Mouse (Mus musculus) forebrain, embryonic 15.5 days (tissue): ENCODE measurements at regions not wholly inside any gene's neighbourhood (a gene's known extent, or its start where the extent isn't known, plus 50 kb on each side); places are given as distances from the start of the nearest gene placed in this dataset.

Source experiments
- ATAC-seq: fragments of 200-750 bp; cut with Nextera tagmentation; replicated peaks from 2 replicates; pipeline ENCODE4 v1.8.0; 2017; ENCODE audit warnings: mild to moderate bottlenecking, moderate TSS enrichment, moderate library complexity
- H3K27ac ChIP-seq: fragments of 300-500 bp; sonication (generic); replicated peaks from 2 replicates; pipeline ENCODE4 v1.5.1; 2015; ENCODE audit warnings: mild to moderate bottlenecking, inconsistent platforms
- H3K27me3 ChIP-seq: fragments of 300-500 bp; sonication (generic); 2 replicates; pipeline ENCODE4 v1.6.1; 2015; ENCODE audit warnings: inconsistent platforms
- H3K36me3 ChIP-seq: fragments of 300-500 bp; sonication (generic); 2 replicates; pipeline ENCODE4 v1.6.1; 2015; ENCODE audit warnings: mild to moderate bottlenecking, inconsistent platforms
- H3K4me1 ChIP-seq: fragments of 300-500 bp; sonication (generic); 2 replicates; pipeline ENCODE4 v1.6.1; 2015; ENCODE audit warnings: inconsistent platforms
- H3K4me2 ChIP-seq: fragments of 300-500 bp; sonication (generic); replicated peaks from 2 replicates; pipeline ENCODE4 v1.6.1; 2015; ENCODE audit warnings: mild to moderate bottlenecking, inconsistent platforms
- H3K4me3 ChIP-seq: fragments of 300-500 bp; sonication (generic); 2 replicates; pipeline ENCODE4 v1.5.1; 2015; ENCODE audit warnings: mild to moderate bottlenecking, inconsistent platforms
- H3K9ac ChIP-seq: fragments of 300-500 bp; sonication (generic); replicated peaks from 2 replicates; pipeline ENCODE4 v1.6.1; 2015; ENCODE audit warnings: mild to moderate bottlenecking, inconsistent platforms
- H3K9me3 ChIP-seq: fragments of 300-500 bp; sonication (generic); 2 replicates; pipeline ENCODE4 v1.6.1; 2016; ENCODE audit warnings: inconsistent platforms
- WGBS: fragments of 180-500 bp; shearing (Covaris S2); methylation state at CpG from one replicate; pipeline ENCODE4 v1.1.7; 2015; ENCODE audit warnings: mixed read lengths; 5-methylcytosine and 5-hydroxymethylcytosine counted together

DNA sequence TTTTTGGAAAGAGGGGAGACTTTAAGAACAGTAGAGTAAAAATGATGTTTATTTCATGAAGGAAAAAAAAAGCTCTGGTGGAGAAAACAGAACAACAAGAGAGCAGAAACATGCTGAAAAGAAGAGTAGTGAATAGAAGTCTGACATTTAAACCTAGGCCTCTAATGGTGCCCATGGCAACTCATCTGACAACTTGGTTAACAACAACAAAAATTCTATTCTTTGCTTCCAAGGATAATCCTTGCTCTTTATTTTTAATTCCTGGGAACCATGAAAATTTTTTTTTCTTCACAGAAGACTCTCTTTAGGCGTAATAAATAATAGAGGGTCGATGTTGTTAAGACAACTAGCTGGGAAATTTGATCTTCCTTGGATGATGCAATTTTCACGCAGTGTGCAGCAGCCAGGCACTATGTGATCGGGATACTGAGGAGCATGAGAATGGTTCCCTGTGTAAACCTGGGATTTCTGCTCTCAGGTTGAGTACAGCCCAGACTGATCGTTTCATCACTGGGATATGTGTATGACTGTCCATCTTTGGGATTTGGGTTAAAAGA lies 120.4 kb upstream of the Ndst3 start:
- Histone ChIP-seq H3K27me3 (no peaks in the 10 kb centered on the region), H3K36me3 (no peaks in the 10 kb centered on the region), H3K4me2 (no peak overlapping the region), H3K27ac (no peak overlapping the region), H3K9ac (no peak overlapping the region), H3K9me3 (no peaks in the 10 kb centered on the region), H3K4me1 (no peaks in the 10 kb centered on the region), H3K4me3 (no peak overlapping the region)
- ATAC-seq = peak; percentile 57; the same call in 1 of the 2 replicates
- WGBS = 24% methylated on average over 5 of the region's 5 CpGs

DNA sequence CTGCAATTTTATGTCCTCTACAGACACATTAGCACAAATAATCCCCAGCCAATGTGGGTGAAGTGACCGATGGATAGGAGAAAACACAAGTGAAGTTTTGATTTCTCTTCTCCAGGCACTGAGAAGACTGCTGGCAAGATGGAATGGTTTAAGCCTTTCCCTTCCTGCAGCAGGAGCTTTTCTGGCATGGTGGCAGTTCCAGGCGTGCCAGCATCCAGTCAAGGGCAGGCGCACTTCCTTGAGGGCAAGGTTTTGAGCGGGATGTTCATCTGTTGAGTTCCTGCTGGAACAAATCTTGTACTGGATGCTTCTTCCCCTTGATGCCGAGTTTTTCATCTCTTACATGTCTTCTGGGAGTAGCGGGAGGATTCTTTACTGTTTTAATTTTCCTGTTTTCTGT lies 138.1 kb upstream of the Ndst3 start:
- no peaks in the 10 kb centered on the region for H3K9me3 ChIP-seq
- H3K4me2 ChIP-seq = no peak overlapping the region
- no peaks in the 10 kb centered on the region for H3K27me3 ChIP-seq
- H3K27ac ChIP-seq = no peak overlapping the region
- H3K4me3 ChIP-seq = no peak overlapping the region
- no peaks in the 10 kb centered on the region for H3K36me3 ChIP-seq
- 82% methylated on average over 6 of the region's 6 CpGs for WGBS
- no peak overlapping the region for H3K9ac ChIP-seq
- no peaks in the 10 kb centered on the region for H3K4me1 ChIP-seq
- ATAC-seq = no peak

DNA sequence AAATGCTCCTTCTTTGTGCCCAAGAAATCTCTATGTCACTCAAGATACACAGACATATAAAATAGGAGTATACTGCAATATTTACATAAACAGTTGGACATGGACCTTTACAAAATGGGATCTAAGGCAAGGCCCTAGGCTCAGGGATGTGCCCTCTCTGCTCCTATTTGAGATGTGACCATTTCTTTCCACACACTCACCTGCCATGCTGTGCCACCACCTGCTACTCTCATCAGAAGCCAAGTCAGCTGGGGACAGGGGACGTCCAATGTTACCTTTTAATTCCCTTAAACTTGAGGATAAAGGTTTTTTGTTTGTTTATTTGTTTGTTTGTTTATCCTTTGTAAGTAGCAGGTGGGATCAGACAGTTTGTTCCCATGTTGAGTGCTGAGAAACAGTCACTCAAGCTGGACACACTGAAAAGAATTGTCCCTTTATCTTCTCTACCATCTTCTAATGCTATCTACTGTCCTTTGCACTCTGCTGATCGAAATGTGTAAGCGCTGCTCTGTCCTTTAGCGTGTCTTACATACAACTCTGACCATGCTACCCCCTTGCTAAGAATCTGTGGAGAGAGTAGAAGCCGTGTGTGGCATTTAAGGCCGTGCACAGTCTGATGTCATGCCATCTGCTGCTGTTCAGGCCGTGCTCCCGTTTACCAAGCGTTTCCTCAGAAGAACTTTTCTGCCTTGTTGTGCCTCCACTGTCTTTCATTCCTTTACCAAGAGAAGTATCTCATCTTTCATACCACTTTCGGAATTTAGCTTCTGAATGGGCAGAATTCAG lies 147.9 kb upstream of the Ndst3 start:
- no peaks in the 10 kb centered on the region for H3K36me3 ChIP-seq
- no peak overlapping the region for H3K4me2 ChIP-seq
- H3K27me3 ChIP-seq = no peaks in the 10 kb centered on the region
- H3K9me3 ChIP-seq = no peaks in the 10 kb centered on the region
- no peak overlapping the region for H3K27ac ChIP-seq
- 84% methylated on average over 10 of the region's 10 CpGs for WGBS
- H3K4me3 ChIP-seq = no peak overlapping the region
- no peak overlapping the region for H3K9ac ChIP-seq
- no peak for ATAC-seq
- no peaks in the 10 kb centered on the region for H3K4me1 ChIP-seq

DNA sequence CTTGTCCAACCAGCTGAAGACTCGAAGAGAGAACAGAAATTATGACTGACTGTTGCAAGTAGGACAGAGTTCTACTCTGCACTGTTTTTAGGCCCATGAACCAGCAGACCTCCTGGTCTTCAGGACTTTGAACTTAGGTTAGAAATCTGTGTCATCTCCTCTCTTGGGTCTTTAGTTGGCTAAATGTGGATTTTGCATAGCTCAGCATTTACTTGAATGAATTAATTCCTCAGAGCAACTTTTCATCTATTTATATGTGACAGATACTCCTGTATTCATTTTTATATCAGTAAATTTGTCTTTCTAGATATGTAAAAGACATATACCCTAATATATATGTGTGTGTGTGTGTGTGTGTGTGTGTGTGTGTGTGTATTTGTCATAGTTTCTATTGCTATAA lies 155.9 kb upstream of the Ndst3 start:
- H3K9ac ChIP-seq = no peak overlapping the region
- no peaks in the 10 kb centered on the region for H3K36me3 ChIP-seq
- H3K4me2 ChIP-seq = no peak overlapping the region
- H3K27ac ChIP-seq = no peak overlapping the region
- no peaks in the 10 kb centered on the region for H3K4me1 ChIP-seq
- WGBS = 91% methylated on average over 1 of the region's 1 CpGs
- H3K4me3 ChIP-seq = no peak overlapping the region
- H3K9me3 ChIP-seq = no peaks in the 10 kb centered on the region
- no peaks in the 10 kb centered on the region for H3K27me3 ChIP-seq
- no peak for ATAC-seq

DNA sequence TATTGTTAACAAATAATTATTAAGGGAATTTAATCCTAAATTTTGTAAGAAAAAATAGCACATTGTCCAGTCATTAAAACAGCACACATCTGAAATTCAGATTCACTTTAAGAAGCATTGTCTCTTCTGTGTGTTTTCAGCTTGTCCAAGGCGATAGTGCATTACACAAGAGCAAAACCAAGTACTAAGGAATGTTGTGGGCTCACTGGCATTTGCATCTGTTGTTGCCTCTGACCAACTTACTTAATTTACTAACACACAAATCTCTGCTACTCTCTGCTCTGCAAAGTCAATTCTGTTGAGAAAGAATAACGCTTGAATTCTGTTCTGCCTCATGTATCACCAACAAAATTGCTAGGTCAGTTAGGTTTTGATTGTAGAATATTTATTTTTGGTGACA lies 158.0 kb upstream of the Ndst3 start:
- no peak for ATAC-seq
- Histone ChIP-seq H3K9me3 (no peaks in the 10 kb centered on the region), H3K4me2 (no peak overlapping the region), H3K4me1 (no peaks in the 10 kb centered on the region), H3K4me3 (no peak overlapping the region), H3K27ac (no peak overlapping the region), H3K9ac (no peak overlapping the region), H3K36me3 (no peaks in the 10 kb centered on the region), H3K27me3 (no peaks in the 10 kb centered on the region)
- WGBS = 86% methylated on average over 2 of the region's 2 CpGs

DNA sequence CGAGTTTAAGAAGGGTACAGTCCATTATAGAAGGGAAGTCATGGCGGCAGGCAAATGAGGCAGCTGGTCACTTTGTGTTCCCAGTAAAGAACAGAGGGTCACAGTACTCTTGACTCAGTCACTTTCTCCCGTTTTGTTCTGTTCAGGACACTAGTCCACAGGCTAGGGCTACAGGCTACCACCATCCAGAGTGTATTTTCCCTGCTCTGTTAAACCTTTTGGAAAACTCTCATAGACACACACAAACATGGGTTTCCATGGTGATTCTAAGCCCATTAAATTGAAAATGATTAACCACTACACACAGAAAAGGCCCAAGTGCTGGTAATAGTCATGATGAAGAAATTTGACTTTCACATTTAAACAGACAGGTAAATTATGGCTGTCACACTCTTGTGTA lies 162.2 kb upstream of the Ndst3 start:
- WGBS = 83% methylated on average over 3 of the region's 3 CpGs
- Histone ChIP-seq H3K27me3 (no peaks in the 10 kb centered on the region), H3K4me3 (no peak overlapping the region), H3K9ac (no peak overlapping the region), H3K9me3 (no peaks in the 10 kb centered on the region), H3K27ac (no peak overlapping the region), H3K4me1 (no peaks in the 10 kb centered on the region), H3K36me3 (no peaks in the 10 kb centered on the region), H3K4me2 (no peak overlapping the region)
- ATAC-seq = no peak

DNA sequence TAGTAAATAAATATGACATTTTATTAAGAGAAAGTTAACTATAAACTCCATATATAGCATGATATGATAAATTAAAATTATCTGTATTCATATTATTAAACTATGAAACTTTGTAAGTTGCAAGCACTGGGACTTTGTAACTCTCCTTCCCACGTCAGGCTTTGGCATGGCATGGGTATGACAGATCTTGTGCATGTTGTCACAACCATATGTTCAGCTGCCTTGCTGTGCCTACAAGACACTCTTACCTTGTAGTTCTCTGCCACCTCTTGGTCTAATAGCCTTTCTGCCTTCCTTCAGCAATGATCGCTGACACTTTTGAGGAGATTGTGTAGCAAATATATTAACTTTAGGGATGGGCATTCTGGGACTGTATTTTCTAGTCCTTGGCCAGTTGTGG lies 183.1 kb upstream of the Ndst3 start:
- Histone ChIP-seq H3K27me3 (no peaks in the 10 kb centered on the region), H3K4me3 (no peak overlapping the region), H3K4me1 (no peaks in the 10 kb centered on the region), H3K27ac (no peak overlapping the region), H3K9me3 (no peaks in the 10 kb centered on the region), H3K9ac (no peak overlapping the region), H3K4me2 (no peak overlapping the region), H3K36me3 (no peaks in the 10 kb centered on the region)
- ATAC-seq = no peak
- WGBS = 84% methylated on average over 2 of the region's 2 CpGs

DNA sequence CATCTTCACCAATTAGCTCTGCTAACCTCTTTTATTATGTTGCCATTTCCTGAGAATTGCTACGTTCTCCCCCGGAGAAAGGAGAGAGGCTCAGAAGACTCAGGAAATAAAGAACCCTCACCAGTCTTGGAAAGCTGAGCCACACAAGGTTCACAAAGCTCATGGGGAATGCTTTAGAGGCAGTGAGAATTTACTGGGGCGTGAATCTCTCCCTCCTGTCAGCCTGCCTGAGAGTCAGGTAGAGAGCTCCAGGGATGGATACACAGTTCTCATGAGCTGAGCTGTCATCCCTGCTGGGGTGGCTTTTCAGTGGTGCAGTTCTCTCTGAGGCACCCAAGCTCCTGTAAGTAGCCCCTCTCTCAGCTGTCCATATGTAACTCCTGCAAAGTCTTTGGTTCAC lies 203.0 kb upstream of the Ndst3 start:
- Histone ChIP-seq H3K36me3 (no peaks in the 10 kb centered on the region), H3K4me1 (no peaks in the 10 kb centered on the region), H3K27ac (no peak overlapping the region), H3K9me3 (no peaks in the 10 kb centered on the region), H3K27me3 (no peaks in the 10 kb centered on the region), H3K9ac (no peak overlapping the region), H3K4me3 (no peak overlapping the region), H3K4me2 (no peak overlapping the region)
- no peak for ATAC-seq
- WGBS = 8% methylated on average over 3 of the region's 3 CpGs

DNA sequence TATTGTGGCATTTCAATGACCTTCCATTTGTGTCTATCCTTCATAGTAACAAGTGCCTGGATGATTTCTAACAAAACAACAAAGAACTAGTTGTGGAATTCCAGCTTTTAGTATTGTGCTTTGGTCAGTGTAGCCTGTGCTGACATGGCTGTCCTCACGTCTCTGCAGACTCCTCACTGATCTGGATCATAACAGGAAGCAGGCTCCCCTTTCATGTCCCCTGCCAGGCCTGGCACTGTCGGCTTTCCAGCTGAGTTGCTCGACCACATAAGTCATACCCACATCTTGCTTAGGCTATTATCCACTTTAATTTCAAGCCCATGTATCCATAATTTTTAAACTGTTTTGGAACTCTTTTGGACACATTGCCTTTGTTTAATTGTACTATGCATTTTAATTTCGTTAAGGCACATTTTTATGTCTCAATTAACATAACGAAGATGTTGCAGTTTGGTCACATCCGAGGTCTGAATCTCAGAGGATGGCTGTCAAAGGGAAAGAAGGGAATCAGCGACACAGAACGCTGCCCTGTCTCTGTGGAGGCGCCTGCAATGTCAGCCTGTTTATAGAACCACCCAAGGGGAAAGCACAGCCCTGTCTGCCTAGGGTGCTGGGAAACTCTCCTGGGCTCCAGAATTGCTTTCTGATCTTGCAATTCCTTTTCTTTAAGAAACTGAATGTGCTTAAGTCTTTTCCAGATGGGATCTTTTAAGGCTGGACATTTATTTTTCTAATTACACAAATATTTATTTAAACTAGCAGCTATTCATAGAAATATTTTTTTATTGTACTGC lies 215.5 kb upstream of the Ndst3 start:
- Histone ChIP-seq H3K36me3 (no peaks in the 10 kb centered on the region), H3K4me1 (peaks cover 6% of the 10 kb centered on the region; the same call in 1 of the 2 replicates), H3K27me3 (no peaks in the 10 kb centered on the region), H3K9ac (no peak overlapping the region), H3K4me2 (no peak overlapping the region), H3K9me3 (no peaks in the 10 kb centered on the region), H3K4me3 (no peak overlapping the region), H3K27ac (0 out of 2 replicates have a peak overlapping the region, but pooled peaks have one; percentile 27)
- 0 out of 2 replicates have a peak, but pooled peaks have one; percentile 63 for ATAC-seq
- 18% methylated on average over 9 of the region's 9 CpGs for whole genome bisulfite sequencing

DNA sequence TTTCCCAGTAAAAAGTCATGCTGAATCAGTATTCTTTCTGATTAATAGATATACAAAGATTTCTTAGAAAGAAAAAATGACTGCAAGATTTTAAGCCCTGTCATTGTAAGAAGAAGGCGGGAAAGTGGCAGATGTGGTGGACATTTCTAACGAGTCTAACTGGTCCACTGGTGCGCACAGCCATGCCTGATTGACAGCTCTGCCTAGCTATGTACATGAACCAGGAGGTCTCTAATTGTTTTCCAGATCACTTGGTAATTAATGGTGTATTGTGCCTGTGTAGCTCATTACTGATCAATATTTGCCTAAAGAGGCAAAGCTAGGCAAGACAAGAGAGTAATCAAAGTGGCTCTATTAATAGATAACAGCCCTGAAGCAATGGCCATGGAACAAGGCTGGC lies 227.5 kb upstream of the Ndst3 start:
- H3K9me3 ChIP-seq = no peaks in the 10 kb centered on the region
- H3K27me3 ChIP-seq = no peaks in the 10 kb centered on the region
- ATAC-seq = no peak
- peaks cover 2% of the 10 kb centered on the region; the same call in 1 of the 2 replicates for H3K4me1 ChIP-seq
- H3K27ac ChIP-seq = no peak overlapping the region
- H3K9ac ChIP-seq = no peak overlapping the region
- no peaks in the 10 kb centered on the region for H3K36me3 ChIP-seq
- H3K4me3 ChIP-seq = no peak overlapping the region
- no peak overlapping the region for H3K4me2 ChIP-seq
- 34% methylated on average over 3 of the region's 3 CpGs for whole genome bisulfite sequencing

DNA sequence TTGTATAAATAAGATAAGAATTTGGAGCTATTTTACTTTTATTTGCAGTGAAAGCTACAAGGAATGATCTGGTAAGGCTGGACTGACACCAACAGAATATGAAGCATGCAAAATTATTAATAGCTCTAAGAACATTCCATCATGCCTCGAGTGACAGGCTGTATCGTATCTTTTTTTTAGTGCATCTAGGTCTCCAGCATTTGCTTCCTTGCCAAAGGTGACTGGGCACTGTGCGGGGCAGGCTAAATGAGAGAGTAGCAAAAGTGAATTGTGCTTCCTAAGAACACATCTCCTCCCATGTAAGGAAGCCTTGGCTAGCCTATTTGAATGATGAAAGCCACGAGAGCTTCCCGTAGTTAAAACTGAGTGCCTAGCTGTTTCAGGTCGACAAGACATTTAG lies 261.5 kb upstream of the Ndst3 start:
- Histone ChIP-seq H3K9ac (no peak overlapping the region), H3K36me3 (no peaks in the 10 kb centered on the region), H3K27me3 (no peaks in the 10 kb centered on the region), H3K27ac (no peak overlapping the region), H3K4me2 (no peak overlapping the region), H3K4me3 (no peak overlapping the region), H3K9me3 (no peaks in the 10 kb centered on the region), H3K4me1 (no peaks in the 10 kb centered on the region)
- no peak for ATAC-seq
- 83% methylated on average over 6 of the region's 6 CpGs for WGBS

DNA sequence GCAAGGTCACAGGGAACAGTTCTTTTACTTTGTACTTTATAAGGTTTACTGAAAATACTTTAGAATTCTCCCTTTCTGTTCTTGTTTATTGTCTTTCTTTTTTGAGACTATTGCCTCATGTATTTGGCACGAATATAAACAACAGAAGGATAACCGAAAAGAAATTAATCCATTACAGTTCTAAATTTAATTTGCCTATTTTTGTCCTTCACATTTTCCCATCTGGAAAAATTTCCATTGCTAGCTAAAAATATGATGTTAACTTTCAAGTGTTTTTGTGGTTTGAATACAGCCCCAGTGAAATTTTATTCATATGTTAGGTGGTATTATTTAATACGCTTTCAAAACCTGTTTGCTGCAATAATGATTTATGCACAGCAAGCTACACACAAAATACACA lies 276.7 kb upstream of the Ndst3 start:
- Histone ChIP-seq H3K27me3 (no peaks in the 10 kb centered on the region), H3K9ac (no peak overlapping the region), H3K4me1 (no peaks in the 10 kb centered on the region), H3K4me3 (no peak overlapping the region), H3K9me3 (no peaks in the 10 kb centered on the region), H3K36me3 (no peaks in the 10 kb centered on the region), H3K27ac (no peak overlapping the region), H3K4me2 (no peak overlapping the region)
- WGBS = 93% methylated on average over 3 of the region's 3 CpGs
- no peak for ATAC-seq
